Mouse (Mus musculus): ENCODE measurements around the gene Rara.

Gene Rara

GRCm38 (mm10) chr11:99013856-99014255 lies 86.2 kb downstream of the Rara start:
- DNase-seq: no peak

DNA sequence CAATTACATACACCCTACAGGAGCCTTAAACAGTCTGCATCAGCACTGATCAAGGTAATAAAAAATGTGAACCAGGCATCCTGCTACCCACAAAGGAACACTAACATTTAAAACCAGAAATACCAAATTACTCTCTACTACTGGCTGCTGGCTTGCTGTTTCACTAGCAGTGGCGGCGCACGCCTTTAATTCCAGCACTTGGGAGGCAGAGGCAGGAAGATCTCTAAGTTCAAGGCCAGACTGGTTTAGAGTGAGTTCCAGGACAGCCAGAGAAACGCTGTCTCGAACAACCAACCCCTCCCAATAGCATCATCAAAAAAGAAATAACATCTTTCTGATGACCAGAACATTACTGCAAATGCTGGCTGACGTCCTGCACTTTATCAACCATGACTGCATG lies 92.2 kb downstream of the Rara start:
- no peak for DNase-seq

DNA sequence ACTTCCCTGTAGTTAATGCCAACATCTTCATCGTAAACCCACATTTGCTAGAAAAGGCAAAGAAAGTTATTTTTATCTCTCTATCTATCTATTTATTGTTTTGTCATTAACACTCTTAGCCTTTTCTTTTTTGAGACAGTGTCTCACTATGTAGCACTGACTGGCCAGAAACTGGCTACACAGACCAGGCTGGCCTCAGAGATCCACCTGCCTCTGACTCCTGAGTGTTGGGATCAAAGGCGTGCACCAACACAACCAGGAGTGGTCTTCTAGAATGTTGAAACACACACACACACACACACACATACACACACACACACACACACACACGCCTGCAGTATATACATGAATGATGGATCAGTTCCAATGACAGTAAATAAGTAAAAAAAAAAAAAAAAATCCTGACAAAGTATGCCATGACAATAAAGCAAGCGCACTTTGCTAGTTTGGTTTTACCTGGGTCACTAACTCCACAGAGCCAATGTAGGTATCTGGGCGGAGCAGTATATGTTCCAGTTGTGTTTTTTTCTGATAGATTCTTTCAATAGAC lies 94.8 kb downstream of the Rara start:
- DNase-seq: no peak

DNA sequence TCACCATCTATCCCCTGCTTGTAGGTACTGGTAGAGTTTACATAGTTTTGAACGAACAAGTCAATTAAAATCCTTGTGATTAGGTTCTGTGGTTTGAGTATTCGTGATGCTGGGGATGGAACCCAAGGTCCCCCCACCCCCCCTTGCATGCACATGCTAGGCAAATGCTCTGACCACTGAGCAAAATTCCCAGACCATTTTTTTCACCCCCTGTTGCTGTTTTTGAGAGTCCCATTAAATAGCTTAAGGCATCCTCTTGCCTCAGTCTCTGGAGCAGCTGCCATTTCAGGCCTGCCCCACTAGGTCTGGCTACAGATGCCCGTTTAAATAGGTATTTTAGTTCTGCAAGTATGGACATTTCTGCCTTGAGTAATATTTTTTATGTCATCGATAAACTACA lies 95.5 kb downstream of the Rara start:
- DNase-seq: no peak

GRCm38 (mm10) chr11:99023500-99024467 lies 96.2 kb downstream of the Rara start, which contains the start of gene Top2a:
Top2a (minus strand) TSS chr11:99024189.
- peak; percentile 61 for DNase-seq
